ENCODE assay signal across 8 mouse cellular contexts in the genomic region with DNA sequence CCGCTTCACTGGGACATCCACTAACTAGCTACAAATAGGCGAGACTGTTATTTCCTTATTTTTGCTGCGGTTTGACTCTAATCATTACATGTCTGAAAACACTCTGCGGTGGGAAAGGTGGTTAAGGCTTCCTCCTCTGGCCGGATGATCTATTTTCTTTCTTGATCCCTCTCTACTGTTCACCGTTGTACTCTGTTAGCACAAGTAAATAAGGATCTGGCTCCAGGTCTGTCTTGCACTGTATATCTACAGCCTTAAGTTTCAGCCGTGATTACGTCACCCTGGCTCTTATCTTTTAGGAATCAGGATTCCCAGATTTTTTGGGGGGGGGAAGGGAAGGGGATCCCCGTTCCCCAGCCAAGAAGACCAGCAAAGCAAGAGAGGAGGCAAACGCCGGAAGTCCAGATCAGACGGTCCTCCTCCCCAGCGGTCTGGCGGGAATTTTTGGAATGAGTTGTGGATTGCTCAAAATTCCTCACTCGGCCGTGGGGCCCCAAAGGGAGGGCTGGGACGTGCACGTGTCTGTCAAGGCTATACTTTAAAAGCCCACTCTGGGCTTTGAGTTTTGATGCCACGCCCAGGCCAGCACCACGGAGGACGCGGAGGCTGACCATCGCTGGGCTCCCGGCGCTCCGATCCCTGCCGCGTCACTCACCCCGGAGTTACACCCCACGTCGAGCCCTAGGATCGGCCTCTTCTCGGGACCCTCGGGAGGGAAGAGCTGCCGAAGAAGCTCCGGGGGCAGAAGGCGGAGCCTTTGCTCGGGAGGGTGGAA. TPM values are rescaled to one million over a fixed set of nuclear protein-coding genes. Genes with fewer than 3 reads are reported as not detected.
DNase-seq lines count a peak whose midpoint lies in the region; ATAC-seq lines count a peak whose summit lies in the region.

No protein-coding gene starts in this region.

- peak; percentile 52 for ATAC-seq in intestine, embryonic 14.5 days (replicated peaks; ENCODE audit: low FRiP score, low TSS enrichment, low read depth)
- peak; percentile 81 for ATAC-seq in midbrain, embryonic 15.5 days (replicated peaks)
- ATAC-seq in stomach, embryonic 15.5 days (ENCODE audit: insufficient read depth, low FRiP score, low read depth): peak; percentile 69

- peaks cover 11% of the 10 kb centered on the region; the same call in 1 of the 2 replicates for H3K36me3 ChIP-seq in intestine, embryonic 14.5 days (ENCODE audit: control insufficient read depth, insufficient read depth, low read length)
- H3K36me3 ChIP-seq in midbrain, embryonic 15.5 days (replicated peaks): no peaks in the 10 kb centered on the region
- peaks cover 2% of the 10 kb centered on the region; the same call in 1 of the 2 replicates for H3K36me3 ChIP-seq in stomach, embryonic 15.5 days

- peak overlapping the region; percentile 82 for H3K4me2 ChIP-seq in intestine, embryonic 14.5 days (ENCODE audit: low read length)
- peak overlapping the region; percentile 82 for H3K4me2 ChIP-seq in midbrain, embryonic 15.5 days
- peak overlapping the region; percentile 72 for H3K4me2 ChIP-seq in stomach, embryonic 15.5 days

- H3K27ac ChIP-seq in intestine, embryonic 14.5 days (ENCODE audit: low read depth): peak overlapping the region; percentile 96
- peak overlapping the region; percentile 86 for H3K27ac ChIP-seq in midbrain, embryonic 15.5 days
- peak overlapping the region; percentile 92 for H3K27ac ChIP-seq in stomach, embryonic 15.5 days

- DNase-seq in spleen, postnatal 10 days (ENCODE audit: low spot score in 2 of 2): peak; percentile 32 to 43
- no peak for DNase-seq in spleen, adult 12 weeks (ENCODE audit: low spot score)
- peak; percentile 45 to 46 for DNase-seq in cerebellum, postnatal 4 days (ENCODE audit: low spot score in 2 of 2)
- DNase-seq in gastrocnemius, postnatal 25 days: peak; percentile 61
- DNase-seq in intestine, embryonic 14.5 days (ENCODE audit: low spot score): peak; percentile 95
- DNase-seq in liver: peak; percentile 64

- H3K9me3 ChIP-seq in intestine, embryonic 14.5 days (ENCODE audit: control insufficient read depth, low read length): no peaks in the 10 kb centered on the region
- H3K9me3 ChIP-seq in midbrain, embryonic 15.5 days: no peaks in the 10 kb centered on the region
- no peaks in the 10 kb centered on the region for H3K9me3 ChIP-seq in stomach, embryonic 15.5 days

- H3K27me3 ChIP-seq in intestine, embryonic 14.5 days (replicated peaks; ENCODE audit: control insufficient read depth, insufficient read depth, low read length): no peaks in the 10 kb centered on the region
- no peaks in the 10 kb centered on the region for H3K27me3 ChIP-seq in midbrain, embryonic 15.5 days (replicated peaks)
- H3K27me3 ChIP-seq in stomach, embryonic 15.5 days (replicated peaks): no peaks in the 10 kb centered on the region

- 5% methylated on average over 38 of the region's 38 CpGs for WGBS in intestine, embryonic 14.5 days
- 6% methylated on average over 38 of the region's 38 CpGs for WGBS in midbrain, embryonic 15.5 days
- WGBS in stomach, embryonic 15.5 days: 3% methylated on average over 38 of the region's 38 CpGs

- H3K4me3 ChIP-seq in intestine, embryonic 14.5 days (ENCODE audit: low read depth, low read length): peak overlapping the region; percentile 82
- peak overlapping the region; percentile 85 for H3K4me3 ChIP-seq in midbrain, embryonic 15.5 days
- H3K4me3 ChIP-seq in stomach, embryonic 15.5 days (replicated peaks): peak overlapping the region; percentile 84

- peaks cover 10% of the 10 kb centered on the region for H3K4me1 ChIP-seq in intestine, embryonic 14.5 days (replicated peaks; ENCODE audit: control insufficient read depth, insufficient read depth, low read length)
- H3K4me1 ChIP-seq in midbrain, embryonic 15.5 days: peaks cover 21% of the 10 kb centered on the region
- 0 out of 2 replicates have a peak, but pooled peaks cover 4% of the 10 kb centered on the region for H3K4me1 ChIP-seq in stomach, embryonic 15.5 days

- peak overlapping the region; percentile 87 for H3K9ac ChIP-seq in intestine, embryonic 14.5 days (ENCODE audit: low read length)
- H3K9ac ChIP-seq in midbrain, embryonic 15.5 days: peak overlapping the region; percentile 78
- peak overlapping the region; percentile 70 for H3K9ac ChIP-seq in stomach, embryonic 15.5 days

RNA-seq across cellular contexts. Expression of a gene that starts 0.5 kb away (rescaled TPM):
- 1 to 10 TPM; 3.0 to 4.1 TPM for total RNA-seq in gastrocnemius, postnatal 25 days (2021)
- 12.4 and 13.7 TPM in 2 replicates for polyA plus RNA-seq in intestine, embryonic 14.5 days (2014; fragmentation: Nextera tagmentation; extraction: Ambion mirVana)
- 21.5 and 23.0 TPM in 2 replicates for polyA plus RNA-seq in midbrain, embryonic 15.5 days (2015; fragmentation: Nextera tagmentation; extraction: Ambion mirVana)
- 14.8 and 14.9 TPM in 2 replicates for polyA plus RNA-seq in stomach, embryonic 15.5 days (2015; fragmentation: Nextera tagmentation; extraction: Ambion mirVana)

RNA-seq across cellular contexts. Expression of a gene that starts 16.4 kb away (rescaled TPM):
- total RNA-seq in gastrocnemius, postnatal 25 days (2021): 1 to 10 TPM; 3.1 to 4.8 TPM
- 8.9 and 9.3 TPM in 2 replicates for polyA plus RNA-seq in intestine, embryonic 14.5 days (2014; fragmentation: Nextera tagmentation; extraction: Ambion mirVana)
- 13.4 and 15.6 TPM in 2 replicates for polyA plus RNA-seq in midbrain, embryonic 15.5 days (2015; fragmentation: Nextera tagmentation; extraction: Ambion mirVana)
- polyA plus RNA-seq in stomach, embryonic 15.5 days (2015; fragmentation: Nextera tagmentation; extraction: Ambion mirVana): 4.8 and 6.8 TPM in 2 replicates

RNA-seq across cellular contexts. Expression of a gene that starts 54.0 kb away (rescaled TPM):
- under 1 TPM; 0.13 to 0.20 TPM for total RNA-seq in gastrocnemius, postnatal 25 days (2021)
- polyA plus RNA-seq in intestine, embryonic 14.5 days (2014; fragmentation: Nextera tagmentation; extraction: Ambion mirVana): 0.41 and 0.42 TPM in 2 replicates
- 41.0 and 45.9 TPM in 2 replicates for polyA plus RNA-seq in midbrain, embryonic 15.5 days (2015; fragmentation: Nextera tagmentation; extraction: Ambion mirVana)
- 0.61 and 0.92 TPM in 2 replicates for polyA plus RNA-seq in stomach, embryonic 15.5 days (2015; fragmentation: Nextera tagmentation; extraction: Ambion mirVana)

Comparison
In these comparisons a context has a peak if more than half of its experiments do, and no peak if none do; other contexts are left out.
1. RNA of a gene that starts 54.0 kb away (polyA plus RNA-seq): 41.0 to 45.9 TPM in midbrain, embryonic 15.5 days; 0.61 to 0.92 TPM in stomach, embryonic 15.5 days and 0.41 to 0.42 TPM in intestine, embryonic 14.5 days; every median in the first group is over 10 times any median in the second.
2. Peak in every context shown above with its lines, with median percentiles within 50 percentile points of each other: ATAC-seq, H3K27ac ChIP-seq, H3K4me2 ChIP-seq, H3K4me3 ChIP-seq and H3K9ac ChIP-seq.